Mouse (Mus musculus) kidney, embryonic 14.5 days (tissue): ENCODE results near the gene Smc3. TPM values are rescaled to one million over a fixed set of nuclear protein-coding genes. Genes with fewer than 3 reads are reported as not detected.

Experiments
- ATAC-seq: fragments of 200-750 bp; cut with Nextera tagmentation; 2 replicates; pipeline ENCODE4 v1.8.0; 2017; ENCODE audit warnings: moderate number of reproducible peaks, mild to moderate bottlenecking, moderate TSS enrichment, moderate library complexity; ENCODE audit not compliant: low FRiP score, low TSS enrichment
- H3K27ac ChIP-seq: fragments of 300-500 bp; sonication (generic); 2 replicates; pipeline ENCODE4 v1.5.1; 2014; ENCODE audit warnings: low read depth, mild to moderate bottlenecking, low read length, moderate library complexity, mixed read lengths
- H3K27me3 ChIP-seq: fragments of 300-500 bp; sonication (generic); 2 replicates; pipeline ENCODE4 v1.6.1; 2014; ENCODE audit warnings: mild to moderate bottlenecking, low read length; ENCODE audit not compliant: control insufficient read depth, insufficient read depth
- H3K36me3 ChIP-seq: fragments of 300-500 bp; sonication (generic); 2 replicates; pipeline ENCODE4 v1.6.1; 2014; ENCODE audit warnings: low read length, mixed read lengths; ENCODE audit not compliant: control insufficient read depth, insufficient read depth
- H3K4me1 ChIP-seq: fragments of 300-500 bp; sonication (generic); 2 replicates; pipeline ENCODE4 v1.6.1; 2014; ENCODE audit warnings: low read length, mixed read lengths; ENCODE audit not compliant: control insufficient read depth, insufficient read depth
- H3K4me2 ChIP-seq: fragments of 300-500 bp; sonication (generic); replicated peaks from 2 replicates; pipeline ENCODE4 v1.6.1; 2014; ENCODE audit warnings: low read depth, mild to moderate bottlenecking, low read length
- H3K4me3 ChIP-seq: fragments of 300-500 bp; sonication (generic); 2 replicates; pipeline ENCODE4 v1.5.1; 2014; ENCODE audit warnings: mild to moderate bottlenecking, low read length
- H3K9ac ChIP-seq: fragments of 300-500 bp; sonication (generic); 2 replicates; pipeline ENCODE4 v1.6.1; 2014; ENCODE audit warnings: low read depth, mild to moderate bottlenecking, low read length, moderate library complexity
- H3K9me3 ChIP-seq: fragments of 300-500 bp; sonication (generic); 2 replicates; pipeline ENCODE4 v1.6.1; 2016; ENCODE audit warnings: low read length; ENCODE audit not compliant: control insufficient read depth
- WGBS: fragments of 180-500 bp; shearing (Covaris S2); extraction: QIAGEN DNeasy Blood & Tissue Kit; methylation state at CpG from one replicate; pipeline ENCODE4 v1.1.7; 2014; 5-methylcytosine and 5-hydroxymethylcytosine counted together
- polyA plus RNA-seq: library from polyadenylated mRNA; unstranded; fragments of >200 nt; fragmentation: Nextera tagmentation; extraction: Ambion mirVana; gene quantifications from 2 replicates; pipeline ENCODE4 v1.2.1, GENCODE M21; 2014

The Smc3 gene
- polyA plus RNA-seq, 1 experiment from 2014 or later = 80.2 TPM

- Histone ChIP-seq H3K4me2 (no peak overlapping the region), H3K36me3 (no peaks in the 10 kb centered on the region), H3K4me3 (no peak overlapping the region), H3K27me3 (peaks cover 38% of the 10 kb centered on the region), H3K9ac (no peak overlapping the region), H3K4me1 (0 out of 2 replicates have a peak, but pooled peaks cover 9% of the 10 kb centered on the region), H3K9me3 (no peaks in the 10 kb centered on the region), H3K27ac (no peak overlapping the region)
- ATAC-seq = no peak
- WGBS = 45% methylated on average over 9 of the region's 9 CpGs
These were observed 74.1 kb downstream of the Smc3 start for GRCm38 (mm10) chr19:53674131-53674925.

GRCm38 (mm10) chr19:53676228-53676627 is 76.0 kb downstream of the Smc3 start:
- peaks cover 38% of the 10 kb centered on the region for H3K27me3 ChIP-seq

GRCm38 (mm10) chr19:53676718-53677634 is 76.8 kb downstream of the Smc3 start, which contains the start of gene Rbm20:
Rbm20 (plus strand) TSS chr19:53677306.
- under 1% methylated on average over 65 of the region's 82 CpGs for WGBS
- Histone ChIP-seq H3K4me1 (0 out of 2 replicates have a peak, but pooled peaks cover 2% of the 10 kb centered on the region), H3K36me3 (no peaks in the 10 kb centered on the region), H3K27me3 (peaks cover 38% of the 10 kb centered on the region), H3K27ac (no peak within 1 kb of the TSS), H3K4me3 (peak within 1 kb of the TSS; percentile 61), H3K9me3 (no peaks in the 10 kb centered on the region), H3K4me2 (peak within 1 kb of the TSS; percentile 100), H3K9ac (peak within 1 kb of the TSS; percentile 61)
- ATAC-seq = peak; percentile 91

More at GRCm38 (mm10) chr19:53676228-53676627, 76.0 kb downstream of the Smc3 start:
- peak overlapping the region; percentile 61; the same call in 1 of the 2 replicates for H3K9ac ChIP-seq
- H3K27ac ChIP-seq = no peak overlapping the region
- H3K4me3 ChIP-seq = peak overlapping the region; percentile 61
- H3K36me3 ChIP-seq = no peaks in the 10 kb centered on the region
- peak overlapping the region; percentile 100 for H3K4me2 ChIP-seq
- ATAC-seq = no peak
- H3K9me3 ChIP-seq = no peaks in the 10 kb centered on the region
- 0 out of 2 replicates have a peak, but pooled peaks cover 2% of the 10 kb centered on the region for H3K4me1 ChIP-seq
- WGBS = 1% methylated on average over 26 of the region's 26 CpGs

GRCm38 (mm10) chr19:53679194-53679593 is 79.0 kb downstream of the Smc3 start:
- H3K9ac ChIP-seq = no peak overlapping the region
- 0 out of 2 replicates have a peak, but pooled peaks cover 2% of the 10 kb centered on the region for H3K4me1 ChIP-seq
- no peak overlapping the region for H3K4me2 ChIP-seq
- no peak for ATAC-seq
- no peak overlapping the region for H3K27ac ChIP-seq
- 96% methylated on average over 9 of the region's 9 CpGs for WGBS
- no peaks in the 10 kb centered on the region for H3K36me3 ChIP-seq
- H3K4me3 ChIP-seq = no peak overlapping the region
- no peaks in the 10 kb centered on the region for H3K9me3 ChIP-seq
- H3K27me3 ChIP-seq = peaks cover 31% of the 10 kb centered on the region

GRCm38 (mm10) chr19:53679981-53680380 is 79.8 kb downstream of the Smc3 start:
- H3K27me3 ChIP-seq = peaks cover 27% of the 10 kb centered on the region

GRCm38 (mm10) chr19:53682427-53682826 is 82.2 kb downstream of the Smc3 start:
- Histone ChIP-seq H3K36me3 (no peaks in the 10 kb centered on the region), H3K9ac (no peak overlapping the region), H3K4me1 (no peaks in the 10 kb centered on the region), H3K9me3 (no peaks in the 10 kb centered on the region), H3K27ac (no peak overlapping the region), H3K27me3 (peaks cover 8% of the 10 kb centered on the region), H3K4me2 (no peak overlapping the region), H3K4me3 (no peak overlapping the region)
- ATAC-seq = no peak
- 43% methylated on average over 8 of the region's 8 CpGs for WGBS

More at GRCm38 (mm10) chr19:53679981-53680380, 79.8 kb downstream of the Smc3 start:
- Histone ChIP-seq H3K4me2 (no peak overlapping the region), H3K4me1 (0 out of 2 replicates have a peak, but pooled peaks cover 2% of the 10 kb centered on the region), H3K9me3 (no peaks in the 10 kb centered on the region), H3K9ac (no peak overlapping the region), H3K27ac (no peak overlapping the region), H3K36me3 (no peaks in the 10 kb centered on the region), H3K4me3 (no peak overlapping the region)
- WGBS = 82% methylated on average over 7 of the region's 7 CpGs
- ATAC-seq = no peak

- no peak overlapping the region for H3K9ac ChIP-seq
- H3K9me3 ChIP-seq = no peaks in the 10 kb centered on the region
- H3K4me3 ChIP-seq = no peak overlapping the region
- 84% methylated on average over 5 of the region's 5 CpGs for WGBS
- ATAC-seq = no peak
- H3K27me3 ChIP-seq = peaks cover 3% of the 10 kb centered on the region; the same call in 1 of the 2 replicates
- H3K4me2 ChIP-seq = no peak overlapping the region
- no peaks in the 10 kb centered on the region for H3K4me1 ChIP-seq
- no peaks in the 10 kb centered on the region for H3K36me3 ChIP-seq
- no peak overlapping the region for H3K27ac ChIP-seq
These were observed 87.4 kb downstream of the Smc3 start for GRCm38 (mm10) chr19:53687592-53687991.

GRCm38 (mm10) chr19:53690816-53691215 is 90.6 kb downstream of the Smc3 start:
- Histone ChIP-seq H3K36me3 (no peaks in the 10 kb centered on the region), H3K4me1 (no peaks in the 10 kb centered on the region), H3K9me3 (no peaks in the 10 kb centered on the region), H3K4me3 (no peak overlapping the region), H3K27ac (no peak overlapping the region), H3K4me2 (no peak overlapping the region), H3K27me3 (no peaks in the 10 kb centered on the region), H3K9ac (no peak overlapping the region)
- no peak for ATAC-seq
- WGBS = 70% methylated on average over 10 of the region's 10 CpGs
